Mouse (Mus musculus) testis, adult 2 months (tissue): ENCODE measurements around the gene Nr3c2.

Source experiments
- CTCF ChIP-seq: fragments of 200-500 bp; IDR thresholded peaks from 2 replicates; pipeline ENCODE4 v1.5.1; 2012; ENCODE audit warnings: low read depth, mild to moderate bottlenecking, inconsistent platforms, low read length, moderate library complexity; ENCODE audit not compliant: control insufficient read depth, insufficient read depth, insufficient replicate concordance
- POLR2A ChIP-seq: fragments of 200-500 bp; IDR thresholded peaks from 2 replicates; pipeline ENCODE4 v1.6.1; 2012; ENCODE audit warnings: low read depth, mild to moderate bottlenecking, inconsistent platforms, low read length, moderate library complexity; ENCODE audit not compliant: control insufficient read depth

DNA sequence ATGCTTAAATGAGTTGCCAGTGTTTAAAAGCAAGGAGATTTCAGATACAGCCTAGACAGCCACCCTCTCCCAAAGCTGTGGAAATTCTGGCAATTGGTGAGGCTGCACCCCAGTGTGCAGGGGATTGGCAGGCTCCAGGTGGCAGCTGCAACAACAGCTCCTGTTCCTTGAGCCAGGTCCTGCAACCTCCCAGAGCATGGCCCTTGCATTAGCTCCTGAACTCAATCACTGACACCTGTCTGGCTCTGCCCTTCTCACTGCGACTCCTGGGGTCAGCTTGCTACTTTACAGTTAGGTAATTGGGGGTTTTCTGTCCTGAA is 222.3 kb downstream of the Nr3c2 start:
- TF ChIP-seq CTCF (no peak), POLR2A (no peak)
